Mouse (Mus musculus): Measurements from ENCODE around the gene Iqcg. TPM values are rescaled to one million over a fixed set of nuclear protein-coding genes. Genes with fewer than 3 reads are reported as not detected.
"Not testable (repeated sequence)": the region's sequence is repeated elsewhere in the genome, so short reads cannot be mapped to it uniquely, and the experiment has no call there.

The Iqcg gene
- polyA plus RNA-seq, 1 experiment from 2014 or later, result 1.7 TPM

DNA sequence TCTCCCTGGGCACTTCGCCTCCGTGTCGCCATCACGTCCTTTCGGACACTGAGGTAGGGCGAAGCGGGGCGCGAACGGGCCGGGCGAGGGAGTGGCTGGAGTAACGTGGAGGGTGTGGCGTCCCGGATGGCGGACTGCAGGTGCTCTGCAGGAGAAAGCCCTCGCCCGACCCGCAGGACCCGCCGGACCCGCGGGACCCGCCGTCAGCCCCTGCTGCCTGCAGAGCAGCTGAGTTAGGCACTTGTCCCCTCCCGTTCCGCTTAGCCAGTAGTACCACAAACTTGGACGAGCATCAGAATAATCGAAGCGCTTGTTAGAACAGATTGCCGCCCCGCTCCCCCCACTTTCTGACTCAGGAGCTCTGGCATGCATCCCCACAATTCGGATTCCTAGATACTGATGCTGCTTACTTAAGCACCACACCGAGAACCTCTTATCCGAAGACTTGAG, 6.7 kb upstream of the Iqcg start:
- peak overlapping the region; percentile 84 for H3K4me3 ChIP-seq
- 1% methylated on average over 35 of the region's 35 CpGs for WGBS (ENCODE audit: insufficient replicate concordance)
- ATAC-seq, result peak; percentile 72

DNA sequence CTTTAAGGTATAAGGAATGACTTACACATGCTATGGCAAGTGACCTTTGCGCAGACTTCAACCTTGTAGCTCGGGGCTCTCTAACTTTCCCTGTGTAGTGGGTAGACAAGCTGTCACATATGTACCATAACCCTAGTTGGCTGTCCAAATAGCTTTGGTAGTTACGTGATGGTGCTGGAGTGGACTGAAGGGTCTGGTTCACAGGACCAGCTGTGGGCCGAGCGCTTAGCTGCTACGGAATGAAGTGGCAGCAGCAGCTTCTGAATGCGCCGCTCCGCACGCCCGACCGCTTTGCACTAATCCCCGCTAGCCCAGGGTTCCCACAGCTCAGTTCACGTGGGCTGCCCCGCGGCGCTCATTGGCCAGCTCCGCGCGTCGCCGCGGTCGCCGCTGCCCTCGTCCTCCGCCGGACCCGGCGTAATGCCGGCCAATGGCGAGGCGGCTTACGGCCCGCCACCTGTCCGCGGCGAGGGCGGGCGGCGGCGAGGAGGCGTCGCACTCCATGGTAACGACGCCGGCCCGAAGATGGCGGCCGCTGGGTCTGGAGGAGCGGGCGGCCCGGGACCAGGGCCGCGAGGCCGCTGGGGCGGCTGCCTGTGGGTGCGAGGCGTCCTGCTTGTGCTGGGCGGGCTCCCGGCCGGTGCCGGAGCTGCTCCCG, 6.1 kb upstream of the Iqcg start, which contains the start of gene Lmln:
Lmln (plus strand) TSS at position 498 of the 658 bp plus-strand sequence.
- ATAC-seq, result peak; percentile 93
- H3K27ac ChIP-seq, result peak within 1 kb of the TSS; percentile 84
- H3K4me3 ChIP-seq, result peak within 1 kb of the TSS; percentile 84
- H3K9me3 ChIP-seq (replicated peaks), result no peaks in the 10 kb centered on the region
- peaks cover 36% of the 10 kb centered on the region for H3K36me3 ChIP-seq
- H3K4me2 ChIP-seq, result peak within 1 kb of the TSS; percentile 94
- WGBS (ENCODE audit: insufficient replicate concordance), result under 1% methylated on average over 56 of the region's 64 CpGs
- peak within 1 kb of the TSS; percentile 80 for H3K9ac ChIP-seq
- no peaks in the 10 kb centered on the region for H3K27me3 ChIP-seq (replicated peaks)
- peaks cover 59% of the 10 kb centered on the region for H3K4me1 ChIP-seq

More for the DNA sequence above, 6.7 kb upstream of the Iqcg start:
- Histone ChIP-seq H3K4me1 (peaks cover 59% of the 10 kb centered on the region), H3K27me3 (replicated peaks) (no peaks in the 10 kb centered on the region), H3K4me2 (peak overlapping the region; percentile 94), H3K36me3 (peaks cover 33% of the 10 kb centered on the region), H3K9ac (peak overlapping the region; percentile 80), H3K27ac (peak overlapping the region; percentile 84), H3K9me3 (replicated peaks) (no peaks in the 10 kb centered on the region)

DNA sequence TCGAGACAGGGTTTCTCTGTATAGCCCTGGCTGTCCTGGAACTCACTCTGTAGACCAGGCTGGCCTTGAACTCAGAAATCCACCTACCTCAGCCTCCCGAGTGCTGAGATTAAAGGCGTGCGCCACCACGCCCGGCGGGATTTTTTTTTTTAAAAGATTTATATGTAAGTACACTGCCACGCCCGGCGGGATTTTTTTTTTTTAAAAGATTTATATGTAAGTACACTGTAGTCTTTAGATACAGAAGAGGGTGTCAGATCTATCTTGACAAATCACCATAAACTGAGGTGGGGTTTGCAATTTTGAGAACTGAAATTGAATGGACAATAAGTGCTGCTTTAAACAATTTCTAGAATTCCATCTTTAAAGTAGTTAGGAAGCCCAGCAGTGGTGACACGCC, 5.4 kb upstream of the Iqcg start:
- ATAC-seq, result no peak
- H3K9ac ChIP-seq, result peak overlapping the region; percentile 80
- 24% methylated on average over 11 of the region's 11 CpGs for WGBS (ENCODE audit: insufficient replicate concordance)

DNA sequence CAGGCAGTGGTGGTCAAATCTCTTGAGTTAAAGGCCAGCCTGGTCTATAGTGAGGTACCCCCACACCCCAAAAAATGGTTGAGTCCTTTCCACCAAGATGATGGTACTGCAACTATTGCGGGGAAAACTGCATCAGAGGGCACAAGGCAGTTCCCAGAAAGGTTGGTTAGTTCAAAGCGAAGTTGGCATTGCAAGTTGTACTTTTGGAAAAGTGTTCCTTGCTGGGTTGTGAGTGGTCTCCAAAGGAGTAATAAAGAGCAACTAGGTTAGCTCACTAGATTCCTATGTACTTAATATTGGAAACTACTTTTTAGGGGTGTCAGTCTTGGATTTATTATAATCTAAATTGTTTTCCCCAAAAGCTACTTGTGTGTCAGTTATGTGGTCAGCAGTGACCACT, 4.9 kb upstream of the Iqcg start:
- Histone ChIP-seq H3K4me2 (0 out of 2 replicates have a peak overlapping the region, but pooled peaks have one; percentile 94), H3K9ac (no peak overlapping the region), H3K36me3 (peaks cover 36% of the 10 kb centered on the region), H3K4me1 (peaks cover 59% of the 10 kb centered on the region), H3K27me3 (replicated peaks) (no peaks in the 10 kb centered on the region), H3K9me3 (replicated peaks) (no peaks in the 10 kb centered on the region), H3K4me3 (no peak overlapping the region), H3K27ac (no peak overlapping the region)
- ATAC-seq, result no peak
- WGBS (ENCODE audit: insufficient replicate concordance), result 60% methylated on average over 2 of the region's 2 CpGs

More for the DNA sequence above, 5.4 kb upstream of the Iqcg start:
- peaks cover 59% of the 10 kb centered on the region for H3K4me1 ChIP-seq
- peaks cover 36% of the 10 kb centered on the region for H3K36me3 ChIP-seq
- no peaks in the 10 kb centered on the region for H3K9me3 ChIP-seq (replicated peaks)
- H3K4me3 ChIP-seq, result peak overlapping the region; percentile 84
- H3K4me2 ChIP-seq, result peak overlapping the region; percentile 94
- H3K27ac ChIP-seq, result peak overlapping the region; percentile 84
- no peaks in the 10 kb centered on the region for H3K27me3 ChIP-seq (replicated peaks)

DNA sequence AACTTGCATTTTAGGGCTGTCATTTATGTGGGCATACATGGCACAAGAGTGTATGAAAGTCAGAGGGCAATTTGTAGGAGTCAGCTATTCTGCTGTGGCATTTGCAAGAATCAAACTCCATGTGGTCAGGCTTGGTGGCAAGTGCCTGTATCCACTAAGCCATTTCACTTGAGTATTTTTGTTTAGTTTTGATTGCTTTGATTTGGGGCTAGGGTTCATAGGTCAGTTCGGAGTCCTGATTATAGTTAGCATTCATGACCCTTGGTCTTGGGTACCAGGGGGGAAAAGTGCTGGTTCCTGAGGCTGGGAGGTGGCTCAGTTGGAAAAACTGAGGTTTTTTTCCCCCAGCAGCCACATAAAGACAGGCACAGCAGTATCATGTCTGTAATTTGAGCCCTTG, 3.5 kb upstream of the Iqcg start:
- WGBS (ENCODE audit: insufficient replicate concordance), result 92% methylated on average over 1 of the region's 1 CpGs
- no peak overlapping the region for H3K9ac ChIP-seq
- no peak overlapping the region for H3K27ac ChIP-seq
- H3K4me1 ChIP-seq, result peaks cover 63% of the 10 kb centered on the region
- ATAC-seq, result no peak
- no peaks in the 10 kb centered on the region for H3K9me3 ChIP-seq (replicated peaks)
- peaks cover 36% of the 10 kb centered on the region for H3K36me3 ChIP-seq
- peak overlapping the region; percentile 21; the same call in 1 of the 2 replicates for H3K4me2 ChIP-seq
- no peaks in the 10 kb centered on the region for H3K27me3 ChIP-seq (replicated peaks)
- H3K4me3 ChIP-seq, result 0 out of 2 replicates have a peak overlapping the region, but pooled peaks have one; percentile 90

DNA sequence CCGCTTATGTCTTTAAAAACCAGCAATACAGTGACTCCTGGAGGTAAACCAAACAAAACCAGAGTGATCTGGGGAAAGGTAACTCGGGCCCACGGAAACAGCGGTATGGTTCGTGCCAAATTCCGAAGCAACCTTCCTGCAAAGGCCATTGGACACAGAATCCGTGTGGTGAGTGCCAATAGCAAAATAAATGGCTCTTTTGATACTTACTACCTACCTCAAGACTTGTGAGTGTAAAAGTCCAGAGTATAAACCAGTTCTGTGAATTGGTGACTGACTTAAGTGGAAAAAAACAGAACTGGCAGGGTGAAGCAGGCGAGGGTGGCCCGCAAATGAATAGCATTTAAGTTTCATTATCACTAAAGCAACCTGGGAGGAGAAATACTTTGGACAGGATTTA, 2.6 kb upstream of the Iqcg start:
- not testable (repeated sequence) for ATAC-seq; H3K27ac ChIP-seq; H3K9me3 ChIP-seq (replicated peaks); H3K27me3 ChIP-seq (replicated peaks)
- H3K36me3 ChIP-seq, result peaks cover 36% of the 10 kb centered on the region
- H3K4me1 ChIP-seq, result peaks cover 59% of the 10 kb centered on the region
- H3K4me2 ChIP-seq, result peak overlapping the region; percentile 70
- peak overlapping the region; percentile 90 for H3K4me3 ChIP-seq
- 80% methylated on average over 9 of the region's 9 CpGs for WGBS (ENCODE audit: insufficient replicate concordance)
- H3K9ac ChIP-seq, result peak overlapping the region; percentile 88; the same call in 1 of the 2 replicates

DNA sequence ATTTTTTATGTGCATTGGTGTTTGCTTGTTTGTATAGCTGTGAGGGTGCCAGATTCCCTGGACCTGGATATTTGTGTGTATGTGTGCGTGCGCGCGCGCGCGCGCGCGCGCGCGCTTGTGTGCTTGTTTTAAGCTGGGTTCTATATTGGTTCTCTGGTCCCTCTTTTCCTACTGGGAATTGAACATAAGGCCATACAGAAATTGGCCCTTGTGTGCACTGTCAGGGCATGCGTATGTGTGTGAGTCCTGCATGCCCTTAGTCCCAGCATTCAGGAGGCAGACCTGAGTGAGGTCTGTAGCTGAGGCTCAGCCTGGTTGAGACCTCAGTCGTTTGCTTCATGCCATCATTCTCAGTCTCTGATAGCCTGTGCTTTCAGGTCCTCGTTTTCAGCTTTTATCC, 2.0 kb upstream of the Iqcg start:
- H3K27ac ChIP-seq, result peak overlapping the region; percentile 57
- ATAC-seq, result no peak
- no peaks in the 10 kb centered on the region for H3K9me3 ChIP-seq (replicated peaks)
- peak overlapping the region; percentile 90 for H3K4me3 ChIP-seq
- peak overlapping the region; percentile 88 for H3K9ac ChIP-seq
- no peaks in the 10 kb centered on the region for H3K27me3 ChIP-seq (replicated peaks)
- peak overlapping the region; percentile 70 for H3K4me2 ChIP-seq
- H3K4me1 ChIP-seq, result peaks cover 53% of the 10 kb centered on the region
- WGBS (ENCODE audit: insufficient replicate concordance), result 72% methylated on average over 16 of the region's 16 CpGs
- H3K36me3 ChIP-seq, result peaks cover 36% of the 10 kb centered on the region

DNA sequence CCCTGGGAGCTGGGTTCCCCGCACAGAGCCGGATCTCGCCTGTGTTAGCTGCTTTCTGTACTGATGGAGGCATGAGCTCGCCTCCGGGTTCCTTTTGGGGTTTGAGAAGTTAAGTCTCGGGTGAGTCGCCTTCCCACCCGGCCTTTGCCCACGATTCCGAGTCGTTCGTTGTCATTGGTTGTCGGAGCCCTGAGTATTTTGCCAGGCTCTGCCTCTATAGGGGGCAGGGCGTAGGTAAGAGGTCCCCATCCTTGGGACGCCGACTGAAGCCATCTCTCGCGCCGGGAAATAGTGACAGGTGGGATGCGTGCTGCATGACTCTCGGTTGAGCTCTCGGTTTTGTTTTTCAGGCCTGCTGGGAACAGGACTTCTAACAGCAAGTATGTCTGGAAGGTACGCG, 768 bp upstream of the Iqcg start:
- Histone ChIP-seq H3K9ac (peak overlapping the region; percentile 88), H3K9me3 (replicated peaks) (no peaks in the 10 kb centered on the region), H3K27me3 (replicated peaks) (no peaks in the 10 kb centered on the region), H3K36me3 (peaks cover 36% of the 10 kb centered on the region), H3K4me3 (peak overlapping the region; percentile 90), H3K4me1 (peaks cover 44% of the 10 kb centered on the region), H3K4me2 (peak overlapping the region; percentile 70), H3K27ac (peak overlapping the region; percentile 90)
- ATAC-seq, result peak; percentile 48
- under 1% methylated on average over 24 of the region's 24 CpGs for whole genome bisulfite sequencing (ENCODE audit: insufficient replicate concordance)

DNA sequence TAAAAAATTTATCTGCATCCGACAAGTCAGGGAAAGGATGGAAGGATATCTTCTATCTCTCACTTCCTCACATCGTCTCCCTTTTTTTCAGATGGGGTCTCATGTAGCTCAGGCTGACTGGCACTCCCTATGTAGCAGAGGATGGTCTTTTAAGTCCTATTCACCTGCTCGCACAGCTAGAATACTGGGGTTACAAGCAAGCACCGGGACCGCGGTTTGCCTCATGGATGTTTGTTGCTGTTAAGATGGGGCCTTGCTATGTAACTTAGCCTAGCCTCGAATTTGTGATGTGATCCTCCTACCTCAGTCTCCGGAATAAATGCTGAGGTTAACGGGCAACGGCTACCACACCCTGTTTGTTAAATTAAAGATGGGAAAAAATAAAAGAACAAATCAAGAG, 363 bp downstream of the Iqcg start:
- H3K9me3 ChIP-seq (replicated peaks), result no peaks in the 10 kb centered on the region
- H3K9ac ChIP-seq, result peak overlapping the region; percentile 8; the same call in 1 of the 2 replicates
- peak overlapping the region; percentile 70 for H3K4me2 ChIP-seq
- no peak overlapping the region for H3K27ac ChIP-seq
- H3K36me3 ChIP-seq, result peaks cover 32% of the 10 kb centered on the region
- H3K4me1 ChIP-seq, result peaks cover 33% of the 10 kb centered on the region
- peak overlapping the region; percentile 90 for H3K4me3 ChIP-seq
- 17% methylated on average over 10 of the region's 10 CpGs for WGBS (ENCODE audit: insufficient replicate concordance)
- ATAC-seq, result 0 out of 2 replicates have a peak, but pooled peaks have one; percentile 16
- H3K27me3 ChIP-seq (replicated peaks), result no peaks in the 10 kb centered on the region

DNA sequence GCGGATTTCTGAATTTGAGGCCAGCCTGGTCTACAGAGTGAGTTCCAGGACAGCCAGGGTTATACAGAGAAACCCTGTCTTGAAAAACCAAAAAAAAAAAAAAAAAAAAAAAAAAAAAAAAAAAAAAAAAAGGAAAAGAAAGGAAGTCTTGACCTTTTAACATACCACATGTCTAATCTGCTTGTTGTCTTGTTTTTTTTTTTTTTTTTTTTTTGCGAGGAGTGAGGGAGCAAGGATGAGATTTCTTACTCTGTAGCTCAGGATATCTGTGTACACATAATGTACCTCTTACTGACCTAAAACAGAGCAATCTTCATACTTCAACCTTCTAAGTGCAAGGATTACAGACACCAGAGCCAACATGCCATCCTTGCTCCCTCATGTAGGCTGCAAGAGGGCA, 1.1 kb downstream of the Iqcg start:
- not testable (repeated sequence) for H3K27me3 ChIP-seq (replicated peaks); H3K9me3 ChIP-seq (replicated peaks); H3K4me2 ChIP-seq; H3K9ac ChIP-seq; H3K4me3 ChIP-seq; H3K27ac ChIP-seq; ATAC-seq
- Histone ChIP-seq H3K4me1 (peaks cover 27% of the 10 kb centered on the region), H3K36me3 (peaks cover 25% of the 10 kb centered on the region)
- 67% methylated on average over 2 of the region's 2 CpGs for WGBS (ENCODE audit: insufficient replicate concordance)

DNA sequence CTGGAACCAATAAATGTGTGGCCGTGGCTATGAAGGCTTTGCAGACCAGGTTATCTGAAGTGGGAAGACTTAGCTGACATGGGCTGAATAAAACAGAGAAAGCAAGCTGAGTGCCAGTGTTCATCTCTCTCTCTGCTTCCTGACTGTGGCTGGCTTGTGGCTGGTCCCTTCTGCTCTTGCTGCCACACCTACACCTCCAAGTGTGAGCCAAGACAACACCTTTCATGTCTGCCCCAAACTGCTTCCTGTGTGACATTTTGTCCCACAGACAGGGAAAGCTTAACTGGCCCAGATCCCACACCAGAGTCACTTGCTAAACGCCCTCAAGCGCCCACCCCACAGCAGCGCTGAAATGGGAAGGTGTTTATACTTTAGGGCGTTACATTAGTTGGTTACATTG, 2.9 kb downstream of the Iqcg start:
- H3K4me2 ChIP-seq, result no peak overlapping the region
- no peaks in the 10 kb centered on the region for H3K27me3 ChIP-seq (replicated peaks)
- ATAC-seq, result no peak
- peaks cover 7% of the 10 kb centered on the region for H3K36me3 ChIP-seq
- H3K27ac ChIP-seq, result no peak overlapping the region
- H3K9me3 ChIP-seq (replicated peaks), result no peaks in the 10 kb centered on the region
- H3K4me1 ChIP-seq, result peaks cover 9% of the 10 kb centered on the region
- WGBS (ENCODE audit: insufficient replicate concordance), result 61% methylated on average over 5 of the region's 5 CpGs
- no peak overlapping the region for H3K9ac ChIP-seq
- H3K4me3 ChIP-seq, result no peak overlapping the region

DNA sequence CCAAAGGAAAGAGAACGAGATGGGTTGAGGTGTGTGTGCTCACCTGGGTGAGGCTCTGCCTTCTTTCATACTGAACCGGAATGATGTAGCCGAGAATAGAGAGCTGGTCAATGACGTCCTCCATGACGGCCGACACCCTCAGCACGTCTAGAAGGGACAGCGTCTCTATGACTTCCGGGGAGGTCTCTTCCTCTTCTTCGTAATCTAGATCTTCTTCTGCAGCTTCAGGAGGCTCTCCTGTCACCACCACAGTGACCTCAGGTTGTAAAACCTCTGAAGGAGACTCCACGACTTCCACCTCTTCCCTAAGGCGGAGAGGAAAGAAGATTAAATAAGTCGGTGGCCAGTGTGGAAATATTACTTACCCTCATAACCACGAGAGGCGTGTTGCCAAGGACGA, 6.2 kb downstream of the Iqcg start:
- ATAC-seq, result no peak
- no peaks in the 10 kb centered on the region for H3K9me3 ChIP-seq (replicated peaks)
- WGBS (ENCODE audit: insufficient replicate concordance), result 61% methylated on average over 16 of the region's 16 CpGs
- H3K27me3 ChIP-seq (replicated peaks), result no peaks in the 10 kb centered on the region
- no peaks in the 10 kb centered on the region for H3K4me1 ChIP-seq
- H3K36me3 ChIP-seq, result no peaks in the 10 kb centered on the region
- no peak overlapping the region for H3K27ac ChIP-seq
- peak overlapping the region; percentile 33 for H3K4me2 ChIP-seq
- H3K9ac ChIP-seq, result no peak overlapping the region
- peak overlapping the region; percentile 17 for H3K4me3 ChIP-seq
